Mouse (Mus musculus): ENCODE results near the gene Asphd2. TPM values are rescaled to one million over a fixed set of nuclear protein-coding genes. Genes with fewer than 3 reads are reported as not detected.
A peak's percentile ranks its signal among the peaks of the same experiment; 100 is the strongest.
"Not testable (repeated sequence)": the region's sequence is repeated elsewhere in the genome, so short reads cannot be mapped to it uniquely, and the experiment has no call there.

Gene Asphd2
- polyA plus RNA-seq (2015; fragmentation: Nextera tagmentation; extraction: Ambion mirVana) = 0.30 and 0.46 TPM in 2 replicates

- no peak for DNase-seq
- Histone ChIP-seq H3K4me1 (replicated peaks) (no peaks in the 10 kb centered on the region), H3K4me2 (peak within 1 kb of the TSS; percentile 57), H3K9ac (0 out of 2 replicates have a peak within 1 kb of the TSS, but pooled peaks have one; percentile 13), H3K4me3 (replicated peaks) (peak within 1 kb of the TSS; percentile 46), H3K9me3 (replicated peaks) (no peaks in the 10 kb centered on the region), H3K36me3 (no peaks in the 10 kb centered on the region), H3K27me3 (peaks cover 64% of the 10 kb centered on the region), H3K27ac (no peak within 1 kb of the TSS)
- WGBS (ENCODE audit: insufficient replicate concordance) = 4% methylated on average over 52 of the region's 67 CpGs
- ATAC-seq (ENCODE audit: low read depth) = peak; percentile 62
These were observed at the start of gene Asphd2 for GRCm38 (mm10) chr5:112394779-112395443. Asphd2 (minus strand) TSS chr5:112394866.

GRCm38 (mm10) chr5:112438535-112438934 is 43.9 kb upstream of the Asphd2 start:
- Histone ChIP-seq H3K36me3 (no peaks in the 10 kb centered on the region), H3K9ac (no peak overlapping the region), H3K27ac (no peak overlapping the region), H3K4me3 (replicated peaks) (no peak overlapping the region), H3K9me3 (replicated peaks) (no peaks in the 10 kb centered on the region), H3K4me1 (replicated peaks) (no peaks in the 10 kb centered on the region), H3K4me2 (no peak overlapping the region), H3K27me3 (0 out of 2 replicates have a peak, but pooled peaks cover 7% of the 10 kb centered on the region)
- no peak for DNase-seq
- 50% methylated on average over 10 of the region's 10 CpGs for WGBS (ENCODE audit: insufficient replicate concordance)
- ATAC-seq (ENCODE audit: low read depth) = no peak

GRCm38 (mm10) chr5:112433004-112433403 is 38.3 kb upstream of the Asphd2 start:
- Histone ChIP-seq H3K36me3 (no peaks in the 10 kb centered on the region), H3K4me2 (no peak overlapping the region), H3K27ac (no peak overlapping the region), H3K27me3 (peaks cover 47% of the 10 kb centered on the region), H3K4me3 (replicated peaks) (no peak overlapping the region), H3K4me1 (replicated peaks) (no peaks in the 10 kb centered on the region), H3K9ac (no peak overlapping the region), H3K9me3 (replicated peaks) (no peaks in the 10 kb centered on the region)
- DNase-seq (peak; percentile 45), ATAC-seq (ENCODE audit: low read depth) (no peak)
- WGBS (ENCODE audit: insufficient replicate concordance) = 0% methylated on average over 8 of the region's 8 CpGs

- Histone ChIP-seq H3K9me3 (replicated peaks) (no peaks in the 10 kb centered on the region), H3K27me3 (peaks cover 45% of the 10 kb centered on the region), H3K9ac (no peak overlapping the region), H3K4me2 (no peak overlapping the region), H3K36me3 (no peaks in the 10 kb centered on the region), H3K4me3 (replicated peaks) (no peak overlapping the region), H3K27ac (no peak overlapping the region), H3K4me1 (replicated peaks) (no peaks in the 10 kb centered on the region)
- WGBS (ENCODE audit: insufficient replicate concordance) = 60% methylated on average over 5 of the region's 5 CpGs
- ATAC-seq (ENCODE audit: low read depth) (no peak), DNase-seq (no peak)
These were observed 37.4 kb upstream of the Asphd2 start for GRCm38 (mm10) chr5:112432033-112432432.

GRCm38 (mm10) chr5:112431120-112431775 is 36.6 kb upstream of the Asphd2 start:
- Histone ChIP-seq H3K27me3 (peaks cover 45% of the 10 kb centered on the region), H3K4me2 (no peak overlapping the region), H3K27ac (no peak overlapping the region), H3K36me3 (no peaks in the 10 kb centered on the region), H3K9ac (no peak overlapping the region), H3K4me1 (replicated peaks) (no peaks in the 10 kb centered on the region), H3K9me3 (replicated peaks) (no peaks in the 10 kb centered on the region), H3K4me3 (replicated peaks) (no peak overlapping the region)
- DNase-seq = no peak
- WGBS (ENCODE audit: insufficient replicate concordance) = 23% methylated on average over 14 of the region's 14 CpGs
- no peak for ATAC-seq (ENCODE audit: low read depth)

GRCm38 (mm10) chr5:112428944-112429343 is 34.3 kb upstream of the Asphd2 start:
- H3K9me3 ChIP-seq (replicated peaks) = no peaks in the 10 kb centered on the region
- no peaks in the 10 kb centered on the region for H3K4me1 ChIP-seq (replicated peaks)
- no peak overlapping the region for H3K27ac ChIP-seq
- H3K36me3 ChIP-seq = no peaks in the 10 kb centered on the region
- WGBS (ENCODE audit: insufficient replicate concordance) = 11% methylated on average over 19 of the region's 19 CpGs
- no peak overlapping the region for H3K4me3 ChIP-seq (replicated peaks)
- no peak overlapping the region for H3K4me2 ChIP-seq
- ATAC-seq (ENCODE audit: low read depth) (no peak), DNase-seq (peak; percentile 24)
- H3K9ac ChIP-seq = no peak overlapping the region
- H3K27me3 ChIP-seq = peaks cover 56% of the 10 kb centered on the region

- Histone ChIP-seq H3K9ac (no peak overlapping the region), H3K27me3 (peaks cover 52% of the 10 kb centered on the region), H3K9me3 (replicated peaks) (no peaks in the 10 kb centered on the region), H3K36me3 (no peaks in the 10 kb centered on the region), H3K4me2 (no peak overlapping the region), H3K4me3 (replicated peaks) (no peak overlapping the region), H3K27ac (no peak overlapping the region), H3K4me1 (replicated peaks) (no peaks in the 10 kb centered on the region)
- 37% methylated on average over 2 of the region's 2 CpGs for WGBS (ENCODE audit: insufficient replicate concordance)
- no peak for ATAC-seq (ENCODE audit: low read depth)
- peak; percentile 15 for DNase-seq
These were observed 32.6 kb upstream of the Asphd2 start for GRCm38 (mm10) chr5:112427283-112427682.

GRCm38 (mm10) chr5:112426635-112427034 is 32.0 kb upstream of the Asphd2 start:
- no peak overlapping the region for H3K4me3 ChIP-seq (replicated peaks)
- WGBS (ENCODE audit: insufficient replicate concordance) = 45% methylated on average over 7 of the region's 7 CpGs

GRCm38 (mm10) chr5:112419535-112419934 is 24.9 kb upstream of the Asphd2 start:
- no peaks in the 10 kb centered on the region for H3K4me1 ChIP-seq (replicated peaks)
- no peak overlapping the region for H3K4me3 ChIP-seq (replicated peaks)
- DNase-seq = no peak
- no peaks in the 10 kb centered on the region for H3K9me3 ChIP-seq (replicated peaks)
- WGBS (ENCODE audit: insufficient replicate concordance) = 28% methylated on average over 12 of the region's 12 CpGs
- no peaks in the 10 kb centered on the region for H3K36me3 ChIP-seq
- no peak for ATAC-seq (ENCODE audit: low read depth)
- no peak overlapping the region for H3K9ac ChIP-seq
- peaks cover 18% of the 10 kb centered on the region for H3K27me3 ChIP-seq
- no peak overlapping the region for H3K27ac ChIP-seq
- no peak overlapping the region for H3K4me2 ChIP-seq

More at GRCm38 (mm10) chr5:112426635-112427034, 32.0 kb upstream of the Asphd2 start:
- H3K27me3 ChIP-seq = peaks cover 46% of the 10 kb centered on the region
- H3K4me2 ChIP-seq = no peak overlapping the region
- no peaks in the 10 kb centered on the region for H3K9me3 ChIP-seq (replicated peaks)
- no peaks in the 10 kb centered on the region for H3K36me3 ChIP-seq
- ATAC-seq (ENCODE audit: low read depth) = no peak
- H3K9ac ChIP-seq = no peak overlapping the region
- H3K27ac ChIP-seq = no peak overlapping the region
- no peaks in the 10 kb centered on the region for H3K4me1 ChIP-seq (replicated peaks)
- DNase-seq = no peak

- Histone ChIP-seq H3K27ac (no peak overlapping the region), H3K36me3 (no peaks in the 10 kb centered on the region), H3K9me3 (replicated peaks) (no peaks in the 10 kb centered on the region), H3K4me2 (no peak overlapping the region), H3K4me1 (replicated peaks) (no peaks in the 10 kb centered on the region), H3K9ac (no peak overlapping the region), H3K4me3 (replicated peaks) (no peak overlapping the region), H3K27me3 (peaks cover 6% of the 10 kb centered on the region)
- no peak for DNase-seq
- 41% methylated on average over 4 of the region's 4 CpGs for WGBS (ENCODE audit: insufficient replicate concordance)
- no peak for ATAC-seq (ENCODE audit: low read depth)
These were observed 23.4 kb upstream of the Asphd2 start for GRCm38 (mm10) chr5:112418023-112418422.

GRCm38 (mm10) chr5:112416673-112417072 is 22.0 kb upstream of the Asphd2 start:
- Histone ChIP-seq H3K9ac (no peak overlapping the region), H3K27me3 (peaks cover 18% of the 10 kb centered on the region), H3K36me3 (no peaks in the 10 kb centered on the region), H3K4me3 (replicated peaks) (no peak overlapping the region), H3K27ac (no peak overlapping the region), H3K4me2 (no peak overlapping the region), H3K9me3 (replicated peaks) (no peaks in the 10 kb centered on the region), H3K4me1 (replicated peaks) (no peaks in the 10 kb centered on the region)
- DNase-seq = no peak
- WGBS (ENCODE audit: insufficient replicate concordance) = 54% methylated on average over 5 of the region's 5 CpGs
- ATAC-seq (ENCODE audit: low read depth) = no peak

GRCm38 (mm10) chr5:112412781-112413180 is 18.1 kb upstream of the Asphd2 start:
- H3K27me3 ChIP-seq = peaks cover 30% of the 10 kb centered on the region
- 70% methylated on average over 4 of the region's 4 CpGs for WGBS (ENCODE audit: insufficient replicate concordance)

More at GRCm38 (mm10) chr5:112412781-112413180, 18.1 kb upstream of the Asphd2 start:
- H3K4me3 ChIP-seq (replicated peaks); DNase-seq; ATAC-seq (ENCODE audit: low read depth); H3K9me3 ChIP-seq (replicated peaks); H3K4me2 ChIP-seq; H3K4me1 ChIP-seq (replicated peaks); H3K27ac ChIP-seq; H3K36me3 ChIP-seq; H3K9ac ChIP-seq: not testable (repeated sequence)

Measured in liver, embryonic 13.5 days (tissue).